Mouse (Mus musculus): ENCODE results near the gene Brd4.
A peak's percentile ranks its signal among the peaks of the same experiment; 100 is the strongest.

Gene Brd4

DNA sequence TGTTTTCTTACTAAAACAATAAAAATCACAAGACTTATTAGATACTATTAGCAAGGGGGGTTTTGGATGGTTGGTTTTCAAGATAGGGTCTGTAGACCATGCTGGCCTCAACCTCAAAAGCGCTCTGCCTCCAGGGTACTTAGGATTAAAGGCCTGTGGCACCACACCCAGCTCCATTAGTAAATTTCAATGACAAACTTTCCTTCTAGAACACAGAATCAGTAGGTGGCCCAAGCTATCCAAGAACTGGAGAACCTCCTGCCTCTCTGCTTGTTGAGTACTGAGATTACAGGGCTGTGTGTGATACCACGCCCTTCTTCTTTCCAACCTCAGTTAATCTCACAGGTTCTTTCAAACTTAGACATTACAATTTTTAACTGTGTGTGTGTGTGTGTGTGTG, 3.4 kb downstream of the Brd4 start:
- no peak for DNase-seq (ENCODE audit: low read depth, low spot score)

DNA sequence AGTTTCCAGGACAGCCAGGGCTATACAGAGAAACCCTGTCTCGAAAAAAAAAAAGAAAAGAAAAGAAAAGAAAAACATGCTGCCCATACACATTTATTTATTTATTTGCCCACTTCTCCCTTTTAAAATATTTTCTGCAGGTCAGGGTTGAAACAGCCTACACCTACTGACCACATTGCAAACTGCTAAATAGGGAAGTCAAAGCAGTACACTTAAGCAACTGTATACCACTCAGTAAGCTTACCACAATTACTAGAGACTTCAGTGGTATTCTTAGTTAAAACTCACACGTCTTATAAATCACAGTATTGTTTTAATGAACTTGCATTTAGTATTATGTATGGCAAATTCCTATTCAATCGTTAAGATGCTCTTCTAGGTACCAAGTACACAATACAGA, 3.9 kb downstream of the Brd4 start:
- no peak for DNase-seq (ENCODE audit: low read depth, low spot score)

DNA sequence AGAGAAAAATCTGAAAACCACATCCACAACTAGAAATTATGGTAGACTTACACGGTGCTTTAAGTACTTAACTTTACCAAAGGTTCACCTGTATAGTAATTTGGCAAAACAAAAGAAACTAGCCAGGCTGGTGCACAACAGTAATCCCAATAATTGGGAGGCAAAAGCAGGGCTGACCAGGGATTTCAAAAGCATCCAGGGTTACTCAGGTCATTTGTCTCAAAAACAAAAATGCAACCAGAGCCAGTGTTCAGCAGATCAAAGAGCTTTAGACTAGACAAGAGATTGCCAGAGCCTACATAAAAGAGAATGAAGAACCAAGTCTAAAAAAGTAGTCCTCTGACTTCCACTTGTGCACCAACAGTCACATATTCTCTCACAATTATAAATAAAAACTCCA, 7.3 kb downstream of the Brd4 start:
- DNase-seq (ENCODE audit: low read depth, low spot score), result no peak

DNA sequence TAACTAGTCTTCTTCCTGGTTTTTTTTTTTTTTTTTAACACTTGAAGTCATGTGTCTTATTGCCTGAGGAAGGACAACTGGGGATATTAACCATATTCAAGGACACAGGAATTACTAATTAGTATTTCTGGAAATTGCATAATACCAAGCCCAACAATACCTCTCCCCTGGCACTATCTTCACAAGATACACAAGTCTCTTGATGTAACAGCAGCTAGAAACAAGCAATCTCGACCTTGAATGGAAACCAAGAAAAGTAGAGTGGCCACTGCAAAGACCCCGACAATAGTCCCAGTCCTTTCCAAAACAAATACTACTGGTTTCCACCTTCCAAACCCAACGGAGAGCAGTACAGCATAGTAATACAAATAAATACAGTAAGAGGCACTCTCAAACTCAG, 9.0 kb downstream of the Brd4 start:
- DNase-seq (ENCODE audit: low read depth, low spot score), result no peak

DNA sequence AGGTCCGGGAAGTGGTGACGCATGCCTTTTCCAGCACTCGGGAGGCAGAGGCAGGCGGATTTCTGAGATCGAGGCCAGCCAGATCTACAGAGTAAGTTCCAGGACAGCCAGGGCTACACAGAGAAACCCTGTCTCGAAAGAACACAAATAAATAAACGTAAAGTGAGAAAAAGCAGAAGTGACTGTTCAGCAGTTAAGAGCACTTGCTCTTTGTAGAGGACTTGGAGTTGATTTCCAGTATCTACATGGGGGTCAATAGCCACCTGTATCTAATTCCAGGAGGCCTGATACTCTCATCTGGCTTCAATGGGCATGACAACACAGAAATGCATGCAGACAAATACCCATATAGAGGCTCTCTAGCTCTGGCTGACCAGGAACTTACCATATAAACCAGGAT, 15.4 kb downstream of the Brd4 start:
- DNase-seq (ENCODE audit: low read depth, low spot score), result no peak

DNA sequence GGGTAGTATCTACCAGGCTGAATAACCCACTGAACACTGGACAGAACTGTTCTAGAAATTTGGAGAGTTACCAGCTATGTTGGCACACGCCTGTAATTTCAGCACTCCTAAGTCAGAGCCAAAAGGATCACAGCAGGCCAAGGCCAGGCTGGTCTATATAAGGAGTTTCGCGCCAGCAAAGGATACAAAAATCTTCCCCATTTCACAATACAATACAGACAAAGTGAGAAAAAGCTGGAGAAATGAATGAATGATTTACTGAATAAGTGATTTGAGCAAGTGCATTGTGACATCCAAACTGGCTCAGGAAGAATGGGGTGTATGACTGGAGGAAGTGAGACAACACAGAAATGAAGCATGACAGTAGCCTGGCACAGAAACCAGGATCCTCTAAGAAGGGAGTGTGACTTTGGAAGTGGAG, 16.0 kb downstream of the Brd4 start:
- DNase-seq (ENCODE audit: low read depth, low spot score), result peak; percentile 88

DNA sequence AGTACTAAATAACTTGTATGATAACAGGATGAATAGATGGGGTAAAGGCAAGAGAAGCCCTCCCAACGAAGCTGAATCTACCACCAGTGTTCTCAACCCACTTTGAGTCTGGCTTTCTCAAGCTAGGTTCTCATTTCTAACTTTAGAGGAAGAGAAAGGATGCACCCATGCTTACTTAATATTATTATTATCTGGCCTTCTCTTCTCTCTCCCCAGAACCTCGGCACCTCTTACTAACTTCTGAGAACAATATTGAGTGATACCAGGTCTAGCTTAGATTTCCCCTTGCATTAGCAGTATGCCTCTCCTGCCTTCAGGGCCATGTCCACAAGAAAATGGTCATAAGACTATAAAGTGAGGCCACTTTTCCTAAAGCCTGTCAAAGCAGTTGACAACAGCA, 16.4 kb downstream of the Brd4 start:
- DNase-seq (ENCODE audit: low read depth, low spot score), result no peak

DNA sequence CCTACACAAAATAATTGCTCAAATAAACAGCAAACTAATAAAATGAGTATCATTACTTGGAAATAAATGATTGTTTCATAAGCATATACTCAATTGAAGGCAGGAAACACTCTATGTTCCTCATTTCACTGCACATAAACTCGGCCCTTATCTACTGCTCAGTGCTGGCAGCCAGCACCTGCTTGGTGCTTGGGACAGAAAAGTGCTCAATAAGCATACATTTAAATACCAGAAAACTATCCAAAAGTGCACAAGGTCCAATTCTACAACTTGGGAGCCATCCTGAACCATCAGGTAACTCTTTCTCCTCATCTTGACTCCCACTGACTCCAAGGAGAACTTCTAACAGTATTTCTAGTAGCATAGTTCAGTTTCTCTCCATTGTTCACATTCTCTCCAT, 16.9 kb downstream of the Brd4 start:
- no peak for DNase-seq (ENCODE audit: low read depth, low spot score)

DNA sequence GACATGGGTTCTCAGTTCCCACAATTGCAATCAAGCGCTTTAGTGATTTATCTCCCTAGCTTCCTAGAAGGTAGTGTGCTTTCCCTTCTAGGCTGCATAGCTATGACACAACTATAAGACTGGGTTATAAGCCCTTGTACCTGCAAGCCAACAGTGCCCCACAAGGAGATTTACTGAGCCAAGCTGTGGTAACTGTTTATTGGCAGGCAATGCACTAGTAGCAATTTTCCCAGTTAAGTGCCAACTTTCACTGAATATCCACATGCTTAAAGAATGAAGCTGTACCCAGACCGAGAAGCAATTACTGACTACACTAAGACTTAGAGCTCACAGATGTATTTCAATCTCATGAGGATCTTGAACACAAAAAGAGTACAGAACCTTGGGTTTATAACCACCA, 20.9 kb downstream of the Brd4 start:
- peak; percentile 81 for DNase-seq (ENCODE audit: low read depth, low spot score)

DNA sequence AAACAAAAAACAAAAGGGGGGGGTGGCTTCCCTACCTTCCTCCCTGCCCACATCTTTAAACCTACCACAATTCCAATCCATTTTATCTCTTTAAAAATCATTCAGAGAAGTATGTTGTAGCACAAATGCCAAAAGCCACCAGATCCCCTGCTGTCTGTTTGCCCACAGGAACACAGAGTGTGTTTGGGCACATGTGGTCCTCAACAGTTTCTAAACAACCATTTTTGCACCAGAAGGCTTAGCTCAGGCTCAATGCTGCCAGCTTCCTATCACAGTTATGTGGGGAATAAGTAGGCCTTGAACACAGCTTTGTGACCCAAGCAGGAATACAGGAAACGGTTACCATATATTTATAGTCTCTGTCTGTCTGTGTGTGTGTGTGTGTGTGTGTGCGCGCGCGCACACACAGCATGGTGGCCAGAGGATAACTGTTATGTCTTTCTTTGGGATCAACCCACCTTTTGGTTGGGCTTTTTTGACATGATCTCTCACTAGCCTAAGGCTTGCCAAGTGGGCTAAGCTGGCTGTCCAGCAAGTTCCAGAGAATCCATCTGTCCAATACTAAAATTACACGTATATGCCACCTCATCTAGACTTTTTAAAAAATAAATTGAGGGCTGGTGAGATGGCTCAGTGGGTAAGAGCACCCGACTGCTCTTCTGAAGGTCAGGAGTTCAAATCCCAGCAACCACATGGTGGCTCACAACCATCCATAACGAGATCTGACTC, 21.5 kb downstream of the Brd4 start:
- DNase-seq (ENCODE audit: low read depth, low spot score), result peak; percentile 71

DNA sequence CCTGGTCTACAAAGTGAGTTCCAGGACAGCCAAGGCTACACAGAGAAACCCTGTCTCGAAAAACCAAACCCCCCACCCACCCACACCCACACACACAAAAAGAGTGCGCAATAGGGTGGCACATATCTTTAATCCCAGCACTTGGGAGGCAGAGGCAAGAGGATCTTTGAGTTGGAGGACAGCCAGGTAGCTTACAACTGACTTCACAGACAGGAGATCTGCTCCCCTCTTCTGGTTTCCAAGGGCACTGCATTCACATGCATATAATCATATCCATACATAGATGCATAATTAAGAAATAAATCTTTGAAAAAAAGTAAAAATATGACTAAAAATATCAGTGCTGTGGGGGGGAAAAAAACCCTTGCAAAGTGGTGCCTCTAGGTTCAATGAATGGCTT, 25.7 kb downstream of the Brd4 start:
- peak; percentile 27 for DNase-seq (ENCODE audit: low read depth, low spot score)

DNA sequence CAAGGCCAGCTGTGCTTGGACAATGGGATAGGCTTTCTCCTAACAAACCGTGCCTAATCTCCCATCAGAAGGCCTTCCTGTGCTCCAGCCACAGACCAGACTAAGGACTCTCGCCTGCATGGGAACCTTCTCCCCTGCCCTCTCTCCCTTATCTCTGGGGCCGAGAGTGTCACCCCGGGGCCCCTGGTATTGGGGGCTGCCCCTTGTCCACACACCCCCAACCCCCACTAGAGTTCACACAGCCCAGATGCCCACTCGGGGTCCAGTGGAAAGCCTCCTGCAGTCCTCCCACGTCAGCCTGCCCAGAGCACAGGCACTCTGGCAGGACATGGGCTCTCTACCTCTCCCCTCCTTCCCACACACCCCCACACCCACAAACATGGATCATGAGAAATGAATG, 26.6 kb downstream of the Brd4 start:
- DNase-seq (ENCODE audit: low read depth, low spot score), result no peak

DNA sequence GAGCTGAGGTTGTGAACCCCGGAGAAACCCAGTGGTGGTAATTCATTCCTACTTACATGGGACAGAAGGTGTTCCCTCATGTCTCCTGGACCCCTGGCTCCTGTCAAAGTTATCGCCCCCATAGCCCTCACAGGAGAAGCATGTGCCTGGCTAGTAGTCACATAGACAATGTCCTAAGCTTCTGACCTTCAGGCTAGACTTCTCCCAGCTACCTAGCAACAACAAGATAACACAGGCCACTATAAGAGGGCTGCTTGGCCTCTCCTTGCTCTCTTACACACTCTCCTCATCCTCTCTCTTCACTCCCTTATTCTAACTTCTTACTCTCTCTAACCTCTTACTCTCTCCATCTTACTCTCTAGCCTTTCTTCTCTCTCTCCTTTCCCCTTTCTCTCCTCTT, 27.1 kb downstream of the Brd4 start:
- no peak for DNase-seq (ENCODE audit: low read depth, low spot score)

DNA sequence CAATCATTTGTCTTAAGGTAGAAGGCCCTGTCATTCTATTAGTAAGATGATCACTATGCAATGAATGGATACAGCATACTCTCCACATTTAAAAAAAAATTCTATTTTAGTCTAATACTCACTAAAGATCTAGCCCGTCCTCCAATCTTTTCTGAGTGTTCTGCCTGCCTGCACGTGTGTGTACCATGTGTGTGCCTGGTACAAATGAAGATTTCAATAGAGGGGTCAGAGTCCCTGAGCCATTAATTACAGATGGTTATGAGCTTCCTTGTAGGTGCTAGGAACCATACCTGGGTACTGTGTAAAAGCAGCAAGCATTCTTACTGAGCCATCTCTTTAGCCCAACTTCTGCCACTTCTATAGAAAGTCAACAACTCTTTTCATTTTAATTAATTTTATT, 27.6 kb downstream of the Brd4 start:
- DNase-seq (ENCODE audit: low read depth, low spot score), result no peak

DNA sequence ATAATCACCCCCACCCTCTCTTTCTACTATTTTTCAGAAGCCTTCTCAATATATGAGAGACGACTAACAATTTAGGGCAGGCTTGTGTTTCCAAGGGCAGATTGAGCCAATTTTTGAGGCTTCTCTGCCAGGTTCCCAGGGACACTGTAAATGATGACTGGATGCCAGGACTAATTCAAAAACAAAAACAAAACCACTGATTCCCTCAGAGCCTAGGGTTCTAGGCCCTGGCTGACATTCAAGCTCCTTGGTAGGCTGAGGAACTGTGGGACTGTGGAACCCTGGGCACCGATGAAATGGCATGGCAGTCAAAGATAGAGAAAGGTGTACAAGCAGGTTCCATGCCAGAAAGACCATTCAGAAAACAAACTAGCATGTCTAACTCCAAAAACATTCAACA, 31.3 kb downstream of the Brd4 start:
- DNase-seq (ENCODE audit: low read depth, low spot score), result peak; percentile 85

DNA sequence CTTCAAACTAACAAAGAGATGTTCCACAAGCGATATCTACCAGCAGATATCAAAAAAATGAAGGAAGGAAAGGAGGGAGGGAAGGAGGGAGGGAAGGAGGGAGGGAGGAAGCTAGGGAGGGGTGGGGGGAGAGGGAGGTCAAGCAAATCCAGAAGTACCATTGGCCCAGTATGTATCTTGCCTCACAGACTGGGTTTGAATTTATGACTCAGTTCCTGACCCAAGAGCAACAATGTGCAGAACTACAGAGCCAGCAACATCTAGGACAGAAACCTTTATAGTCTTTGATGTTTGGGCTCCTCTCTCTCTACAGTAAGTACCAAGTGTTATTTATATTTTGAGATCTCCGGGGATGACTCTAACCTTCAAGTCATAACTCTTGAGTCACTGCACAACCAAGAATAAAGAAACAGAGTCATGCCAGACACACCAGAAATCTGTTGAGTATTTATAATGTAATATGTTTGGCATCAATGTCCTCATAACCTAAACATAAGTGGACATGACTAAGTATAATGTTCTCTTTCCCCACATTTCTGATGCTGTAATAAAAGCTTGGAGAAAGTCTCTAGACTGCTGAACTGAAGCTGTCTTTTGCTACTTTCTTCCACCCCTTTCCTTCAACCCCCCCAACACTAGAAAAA, 32.6 kb downstream of the Brd4 start:
- DNase-seq (ENCODE audit: low read depth, low spot score), result no peak

DNA sequence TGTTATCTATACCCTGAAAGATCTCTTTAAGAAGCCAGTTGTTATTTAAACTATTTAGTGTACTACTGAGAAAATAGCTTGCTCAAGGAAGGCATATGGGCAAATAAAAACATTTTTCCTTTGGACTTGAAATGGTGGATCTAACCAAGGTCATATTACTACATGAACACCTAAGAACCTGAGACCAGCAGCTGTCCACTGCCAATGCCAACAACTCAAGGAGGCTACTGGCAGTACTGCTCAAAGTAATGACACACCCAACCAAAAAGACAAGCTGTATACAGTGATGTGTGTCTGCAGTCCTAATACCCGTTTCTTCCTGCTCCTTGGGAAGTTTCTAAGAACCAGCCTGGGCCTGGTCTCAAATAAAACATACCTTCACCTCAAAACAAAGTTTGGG, 34.5 kb downstream of the Brd4 start:
- no peak for DNase-seq (ENCODE audit: low read depth, low spot score)

DNA sequence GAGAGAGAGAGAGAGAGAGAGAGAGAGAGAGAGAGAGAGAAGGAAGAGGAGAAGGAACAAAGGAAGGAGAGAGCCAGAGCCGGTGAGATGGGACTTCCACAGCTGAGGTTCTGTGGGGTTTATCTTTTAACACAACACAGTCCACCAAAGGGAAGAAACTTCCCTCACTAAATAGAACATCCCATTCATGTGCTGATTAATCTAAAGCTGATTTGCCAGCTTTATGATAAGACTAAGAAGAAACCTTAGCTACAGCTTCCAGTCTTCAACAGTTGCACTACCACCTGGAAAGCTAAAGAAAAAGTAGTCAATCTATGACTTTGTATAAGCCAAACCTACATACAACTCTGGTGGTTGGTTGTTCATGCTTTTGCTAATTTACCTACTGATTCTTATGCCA, 36.3 kb downstream of the Brd4 start:
- DNase-seq (ENCODE audit: low read depth, low spot score), result no peak

DNA sequence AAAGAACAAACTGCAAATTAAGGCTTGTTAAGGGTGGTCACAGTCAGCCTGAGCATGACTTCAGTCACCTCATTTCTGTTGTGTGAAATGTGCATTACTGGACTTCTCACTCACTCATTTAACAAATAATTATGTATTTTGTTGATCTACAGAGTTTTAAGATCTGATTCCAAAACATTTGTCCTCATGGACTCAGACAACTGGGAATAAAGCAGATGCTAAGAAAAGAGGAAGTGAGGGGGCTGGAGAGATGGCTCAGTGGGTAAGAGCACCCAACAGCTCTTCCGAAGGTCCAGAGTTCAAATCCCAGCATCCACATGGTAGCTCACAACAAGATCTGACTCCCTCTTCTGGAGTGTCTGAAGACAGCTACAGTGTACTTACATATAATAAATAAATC, 36.9 kb downstream of the Brd4 start:
- no peak for DNase-seq (ENCODE audit: low read depth, low spot score)

DNA sequence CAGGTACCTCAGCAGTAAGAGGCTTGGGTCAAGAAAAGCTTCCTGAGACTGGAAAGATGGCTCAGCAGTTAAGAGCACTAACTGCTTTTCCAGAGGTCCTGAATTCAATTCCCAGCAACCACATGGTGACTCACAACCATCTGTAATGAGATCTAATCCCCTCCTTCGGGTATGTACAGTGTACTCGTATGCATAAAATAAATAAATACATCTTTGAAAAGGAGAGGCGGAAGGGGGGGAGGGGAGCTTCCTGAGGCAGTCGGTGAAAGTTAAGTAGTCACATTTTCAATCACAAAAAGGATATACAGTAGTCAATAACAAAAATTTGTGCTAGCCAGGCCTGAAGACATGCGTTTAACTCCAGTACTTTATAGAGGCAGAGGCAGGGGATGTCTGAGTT, 38.4 kb downstream of the Brd4 start:
- DNase-seq (ENCODE audit: low read depth, low spot score), result no peak

DNA sequence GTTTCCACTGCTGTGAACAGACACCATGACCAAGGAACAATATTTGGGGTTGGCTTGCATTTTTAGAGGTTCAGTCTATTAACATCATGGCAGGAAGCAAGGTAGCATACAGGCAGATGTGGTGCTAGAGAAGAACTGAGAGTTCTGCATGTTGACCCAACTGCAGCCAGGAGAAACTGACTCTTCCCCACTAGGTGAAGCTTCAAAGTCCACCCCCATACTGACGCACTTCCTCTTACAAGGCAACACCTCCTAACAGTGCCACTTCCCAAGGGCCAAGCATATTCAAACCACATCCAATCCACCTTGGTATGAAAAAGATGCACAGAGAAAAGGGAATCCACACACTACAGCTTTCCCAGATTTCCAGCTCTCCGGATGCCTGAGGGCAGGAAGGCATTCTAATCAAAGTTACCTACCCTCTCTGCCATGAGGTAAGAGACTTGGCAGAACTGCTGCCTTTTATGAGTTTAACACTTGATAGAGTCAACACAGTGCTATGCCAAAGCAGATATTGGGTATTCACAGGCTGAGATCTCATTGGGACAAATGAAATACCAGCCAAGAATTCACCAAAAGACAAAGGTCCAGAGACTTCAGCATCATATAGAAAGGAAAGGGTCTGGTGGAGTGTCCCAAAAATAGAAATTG, 43.5 kb downstream of the Brd4 start:
- no peak for DNase-seq (ENCODE audit: low read depth, low spot score)

DNA sequence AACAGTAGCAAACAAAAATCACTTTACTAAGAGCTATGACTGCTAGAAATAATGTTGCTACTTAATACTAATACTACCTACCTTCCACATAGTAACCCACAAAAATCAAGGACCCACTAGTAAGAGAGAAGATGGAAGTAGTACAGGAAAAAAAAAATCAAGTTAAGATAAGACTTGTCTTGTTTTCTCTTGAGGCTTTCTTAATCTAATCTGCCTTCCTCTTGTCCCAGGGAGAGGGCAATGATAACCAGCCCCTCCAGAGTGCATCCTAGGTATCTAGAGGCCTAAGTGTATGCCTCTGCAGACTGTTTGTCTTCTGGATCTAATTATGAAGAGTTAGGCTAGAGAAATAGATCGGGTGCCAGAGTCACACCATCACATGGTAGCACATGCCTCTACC, 45.9 kb downstream of the Brd4 start:
- no peak for DNase-seq (ENCODE audit: low read depth, low spot score)

DNA sequence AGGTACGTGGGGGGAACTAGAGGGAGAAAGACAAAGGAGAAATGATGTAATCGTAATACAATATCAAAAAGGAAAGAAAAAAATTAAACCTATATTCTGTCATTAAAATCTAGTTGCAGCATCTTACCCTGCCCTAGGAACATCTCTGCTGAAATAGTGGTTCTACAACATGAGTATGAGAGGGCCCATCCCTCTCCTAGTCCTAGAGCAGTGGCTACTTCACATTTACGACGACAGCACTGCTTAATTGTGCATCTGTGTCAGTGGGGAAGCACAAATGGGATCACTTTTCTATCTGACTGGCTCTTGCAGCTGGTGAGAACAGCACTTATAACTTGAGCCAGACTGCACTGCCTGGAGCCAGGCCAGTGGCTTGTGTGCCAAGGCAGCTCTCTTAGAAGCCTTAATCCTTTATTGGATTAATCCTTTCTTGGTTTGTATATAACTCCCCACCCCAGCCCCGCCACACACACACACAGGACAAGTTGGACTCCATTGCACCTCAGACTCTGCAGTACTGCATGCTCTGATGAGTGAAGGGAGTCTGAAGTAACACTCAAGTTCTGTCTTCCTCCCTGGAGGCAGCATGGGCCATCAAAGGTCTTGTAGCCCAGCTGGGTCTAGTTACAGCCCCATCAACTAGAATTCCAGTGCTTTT, 48.9 kb downstream of the Brd4 start:
- DNase-seq (ENCODE audit: low read depth, low spot score), result peak; percentile 80

Measured in brain, adult 2 months (tissue).